Mouse (Mus musculus) T-cell, adult 2 months (primary cell): ENCODE measurements around the gene Ifna15.
A peak's percentile ranks its signal among the peaks of the same experiment; 100 is the strongest.

Experiments used
- DNase-seq: peaks from one replicate; pipeline ENCODE4 v3.0.0; 2022; ENCODE audit warnings: low spot score

Gene Ifna15

GRCm38 (mm10) chr4:88514403-88514802 lies 43.6 kb downstream of the Ifna15 start:
- DNase-seq, result peak; percentile 11

GRCm38 (mm10) chr4:88513743-88514142 lies 44.3 kb downstream of the Ifna15 start:
- DNase-seq, result no peak
